Mouse (Mus musculus): Measurements from ENCODE around the gene Akap12. TPM values are rescaled to one million over a fixed set of nuclear protein-coding genes. Genes with fewer than 3 reads are reported as not detected.

The Akap12 gene
- polyA plus RNA-seq, 1 experiment from 2014 or later: 4.9 TPM

DNA sequence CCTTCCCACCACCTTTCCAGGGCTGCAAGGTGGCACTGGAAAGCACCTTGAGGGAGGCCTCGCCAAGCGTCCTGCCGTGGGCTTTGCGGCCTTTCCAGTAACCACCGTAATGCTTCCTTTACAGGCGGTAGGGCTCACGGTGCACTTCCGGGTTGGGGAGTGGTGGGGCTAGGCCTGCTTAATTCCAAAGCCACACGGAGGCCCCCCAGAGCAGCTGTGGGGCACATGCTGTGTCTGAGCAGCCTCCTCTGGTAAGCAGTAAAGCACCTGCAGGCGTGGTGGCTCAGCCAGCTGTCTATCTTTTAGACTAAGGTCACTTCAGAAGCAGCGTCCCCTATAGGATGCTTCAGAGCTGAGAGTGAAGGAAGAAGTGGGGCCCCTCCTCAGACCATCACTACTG lies 103.9 kb downstream of the Akap12 start:
- Histone ChIP-seq H3K4me1 (ENCODE audit: control insufficient read depth, low read depth, low read length) (no peaks in the 10 kb centered on the region), H3K36me3 (ENCODE audit: control insufficient read depth, insufficient read depth) (no peaks in the 10 kb centered on the region), H3K4me3 (ENCODE audit: low read depth, low read length) (no peak overlapping the region), H3K9me3 (replicated peaks; ENCODE audit: control insufficient read depth, low read length) (no peaks in the 10 kb centered on the region), H3K9ac (ENCODE audit: low read depth, low read length) (no peak overlapping the region), H3K27me3 (ENCODE audit: control insufficient read depth, insufficient read depth, low read depth, low read length) (no peaks in the 10 kb centered on the region), H3K4me2 (ENCODE audit: low read depth, low read length) (no peak overlapping the region), H3K27ac (ENCODE audit: low read length) (no peak overlapping the region)
- no peak for ATAC-seq (ENCODE audit: low read depth)
- 74% methylated on average over 11 of the region's 11 CpGs for WGBS (ENCODE audit: insufficient replicate concordance)

DNA sequence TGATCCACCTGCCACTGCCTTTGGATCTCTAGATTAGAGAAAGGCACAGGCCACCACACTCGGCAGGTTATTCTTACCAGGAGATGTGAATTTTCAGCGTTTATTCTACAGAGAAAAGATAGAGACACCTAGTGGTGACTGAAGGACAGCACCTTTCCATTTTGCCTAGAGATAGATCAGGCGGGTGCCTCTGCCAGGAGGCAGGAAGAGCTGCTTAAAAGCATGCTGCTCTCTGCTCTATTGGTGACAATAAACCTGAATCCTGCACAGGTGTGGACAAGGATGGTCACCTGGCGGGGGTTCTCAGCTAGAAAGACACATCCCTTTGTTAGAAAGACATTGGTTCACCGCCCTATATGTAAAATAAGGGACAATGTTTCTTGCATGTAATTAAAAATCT lies 105.8 kb downstream of the Akap12 start:
- Histone ChIP-seq H3K27me3 (ENCODE audit: control insufficient read depth, insufficient read depth, low read depth, low read length) (no peaks in the 10 kb centered on the region), H3K27ac (ENCODE audit: low read length) (no peak overlapping the region), H3K9me3 (replicated peaks; ENCODE audit: control insufficient read depth, low read length) (no peaks in the 10 kb centered on the region), H3K9ac (ENCODE audit: low read depth, low read length) (no peak overlapping the region), H3K4me2 (ENCODE audit: low read depth, low read length) (no peak overlapping the region), H3K4me1 (ENCODE audit: control insufficient read depth, low read depth, low read length) (no peaks in the 10 kb centered on the region), H3K4me3 (ENCODE audit: low read depth, low read length) (no peak overlapping the region), H3K36me3 (ENCODE audit: control insufficient read depth, insufficient read depth) (no peaks in the 10 kb centered on the region)
- 39% methylated on average over 5 of the region's 5 CpGs for WGBS (ENCODE audit: insufficient replicate concordance)
- ATAC-seq (ENCODE audit: low read depth): no peak

DNA sequence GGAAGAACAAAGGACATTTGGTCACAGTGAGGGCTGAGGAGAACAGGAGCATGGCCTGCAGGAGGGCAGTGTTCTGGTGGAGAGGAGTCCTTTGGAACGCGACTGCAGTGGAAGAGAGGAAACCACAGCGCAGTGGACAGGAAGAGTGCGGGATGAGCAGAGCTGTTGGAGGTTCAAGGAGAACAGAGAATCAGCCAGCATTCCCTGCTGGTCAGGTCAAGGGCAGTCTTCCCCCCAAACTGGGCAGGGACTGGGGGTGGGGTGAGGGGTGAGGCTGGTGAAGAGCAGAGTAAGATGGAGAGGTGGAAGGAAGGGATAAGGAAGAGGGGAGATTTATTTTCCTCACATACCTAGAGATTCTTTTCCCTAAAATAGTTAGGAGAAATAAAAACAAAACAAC lies 107.4 kb downstream of the Akap12 start:
- H3K4me1 ChIP-seq (ENCODE audit: control insufficient read depth, low read depth, low read length): no peaks in the 10 kb centered on the region
- H3K4me3 ChIP-seq (ENCODE audit: low read depth, low read length): no peak overlapping the region
- H3K4me2 ChIP-seq (ENCODE audit: low read depth, low read length): no peak overlapping the region
- H3K27me3 ChIP-seq (ENCODE audit: control insufficient read depth, insufficient read depth, low read depth, low read length): no peaks in the 10 kb centered on the region
- H3K9me3 ChIP-seq (replicated peaks; ENCODE audit: control insufficient read depth, low read length): no peaks in the 10 kb centered on the region
- no peak for ATAC-seq (ENCODE audit: low read depth)
- H3K9ac ChIP-seq (ENCODE audit: low read depth, low read length): no peak overlapping the region
- no peak overlapping the region for H3K27ac ChIP-seq (ENCODE audit: low read length)
- WGBS (ENCODE audit: insufficient replicate concordance): 62% methylated on average over 4 of the region's 4 CpGs
- H3K36me3 ChIP-seq (ENCODE audit: control insufficient read depth, insufficient read depth): no peaks in the 10 kb centered on the region

DNA sequence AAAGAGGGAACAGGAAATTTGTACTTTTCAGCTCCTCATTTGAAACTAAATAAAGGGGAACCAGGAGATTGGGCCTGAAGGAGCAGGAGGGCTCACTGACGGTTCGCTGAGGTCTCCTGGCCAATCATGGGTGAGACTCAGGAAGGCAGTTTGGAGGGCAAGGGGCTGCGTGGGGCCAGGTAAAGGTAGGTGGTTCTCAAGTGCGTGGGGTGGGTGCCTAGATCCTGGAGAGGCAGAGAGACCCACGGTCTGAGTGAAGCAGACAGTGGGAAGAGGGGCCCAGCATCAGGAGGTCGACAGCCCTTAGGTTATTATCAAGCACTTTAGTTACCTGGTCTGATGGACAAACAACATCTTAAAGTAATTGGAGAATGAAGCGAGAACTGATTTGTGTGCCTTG lies 108.1 kb downstream of the Akap12 start:
- Histone ChIP-seq H3K27me3 (ENCODE audit: control insufficient read depth, insufficient read depth, low read depth, low read length) (no peaks in the 10 kb centered on the region), H3K4me1 (ENCODE audit: control insufficient read depth, low read depth, low read length) (no peaks in the 10 kb centered on the region), H3K9ac (ENCODE audit: low read depth, low read length) (no peak overlapping the region), H3K27ac (ENCODE audit: low read length) (no peak overlapping the region), H3K9me3 (replicated peaks; ENCODE audit: control insufficient read depth, low read length) (no peaks in the 10 kb centered on the region), H3K36me3 (ENCODE audit: control insufficient read depth, insufficient read depth) (no peaks in the 10 kb centered on the region), H3K4me3 (ENCODE audit: low read depth, low read length) (no peak overlapping the region), H3K4me2 (ENCODE audit: low read depth, low read length) (no peak overlapping the region)
- WGBS (ENCODE audit: insufficient replicate concordance): 67% methylated on average over 7 of the region's 7 CpGs
- ATAC-seq (ENCODE audit: low read depth): no peak

DNA sequence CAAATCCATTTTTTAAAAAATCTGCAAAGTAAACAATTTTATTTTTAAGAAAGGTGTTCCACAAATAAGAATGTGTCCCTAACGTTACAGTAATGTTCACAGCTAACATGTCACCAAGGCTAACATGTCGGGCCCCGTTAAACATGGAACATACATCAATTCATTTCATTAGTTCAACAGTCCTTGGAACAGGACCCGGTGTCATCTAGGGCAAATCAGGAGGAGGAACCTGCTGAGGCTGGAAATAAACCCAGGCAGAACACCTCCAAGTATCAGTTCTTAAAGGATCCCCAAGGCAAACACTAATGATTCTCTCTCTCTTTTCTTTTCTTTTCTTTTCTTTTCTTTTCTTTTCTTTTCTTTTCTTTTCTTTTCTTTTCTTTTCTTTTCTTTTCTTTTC lies 108.6 kb downstream of the Akap12 start:
- Histone ChIP-seq H3K27me3 (ENCODE audit: control insufficient read depth, insufficient read depth, low read depth, low read length) (no peaks in the 10 kb centered on the region), H3K4me1 (ENCODE audit: control insufficient read depth, low read depth, low read length) (no peaks in the 10 kb centered on the region), H3K9me3 (replicated peaks; ENCODE audit: control insufficient read depth, low read length) (no peaks in the 10 kb centered on the region), H3K4me3 (ENCODE audit: low read depth, low read length) (no peak overlapping the region), H3K9ac (ENCODE audit: low read depth, low read length) (no peak overlapping the region), H3K27ac (ENCODE audit: low read length) (no peak overlapping the region), H3K36me3 (ENCODE audit: control insufficient read depth, insufficient read depth) (no peaks in the 10 kb centered on the region), H3K4me2 (ENCODE audit: low read depth, low read length) (no peak overlapping the region)
- WGBS (ENCODE audit: insufficient replicate concordance): 75% methylated on average over 4 of the region's 4 CpGs
- ATAC-seq (ENCODE audit: low read depth): no peak

DNA sequence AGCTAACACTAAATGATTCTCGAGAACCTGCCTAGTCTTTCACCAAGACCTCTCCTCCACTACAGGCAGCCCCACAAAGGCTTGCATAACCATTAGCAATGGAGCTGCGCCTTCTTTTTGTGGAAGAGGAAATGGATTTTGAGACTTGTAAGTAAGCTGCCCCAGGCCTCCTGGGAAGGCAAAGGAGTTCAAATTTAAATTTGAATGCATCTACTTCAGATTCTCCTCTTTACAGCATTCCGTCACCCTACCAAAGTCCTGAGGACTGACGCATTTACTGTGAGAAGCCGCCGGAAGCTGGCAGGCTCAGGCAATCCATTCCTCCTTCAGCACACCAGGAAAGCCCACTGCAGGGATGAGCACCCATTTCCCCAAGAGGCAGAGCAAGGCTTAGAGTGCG lies 109.1 kb downstream of the Akap12 start:
- H3K4me2 ChIP-seq (ENCODE audit: low read depth, low read length): no peak overlapping the region
- ATAC-seq (ENCODE audit: low read depth): no peak
- no peaks in the 10 kb centered on the region for H3K27me3 ChIP-seq (ENCODE audit: control insufficient read depth, insufficient read depth, low read depth, low read length)
- no peaks in the 10 kb centered on the region for H3K4me1 ChIP-seq (ENCODE audit: control insufficient read depth, low read depth, low read length)
- no peaks in the 10 kb centered on the region for H3K9me3 ChIP-seq (replicated peaks; ENCODE audit: control insufficient read depth, low read length)
- WGBS (ENCODE audit: insufficient replicate concordance): 58% methylated on average over 7 of the region's 7 CpGs
- H3K9ac ChIP-seq (ENCODE audit: low read depth, low read length): no peak overlapping the region
- no peak overlapping the region for H3K27ac ChIP-seq (ENCODE audit: low read length)
- H3K36me3 ChIP-seq (ENCODE audit: control insufficient read depth, insufficient read depth): no peaks in the 10 kb centered on the region
- no peak overlapping the region for H3K4me3 ChIP-seq (ENCODE audit: low read depth, low read length)

DNA sequence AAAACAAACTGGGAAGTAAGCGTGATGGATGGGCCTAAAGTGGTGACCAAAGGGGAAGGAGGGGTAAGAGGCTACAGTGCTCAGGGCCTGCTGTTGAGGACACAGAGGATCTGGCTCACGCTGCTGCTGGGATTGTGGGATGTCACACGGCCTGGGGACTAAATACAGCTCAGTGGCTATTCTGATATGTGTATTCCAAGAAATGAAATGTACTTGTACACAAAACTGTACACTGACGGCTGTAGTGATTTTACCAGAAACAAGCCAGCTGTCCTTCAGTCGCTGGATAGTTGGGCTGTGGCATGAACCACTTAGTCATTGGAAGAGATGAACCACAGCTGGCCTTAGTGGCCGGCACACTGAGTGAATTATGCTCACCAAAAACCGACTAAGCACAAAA lies 110.3 kb downstream of the Akap12 start:
- Histone ChIP-seq H3K4me3 (ENCODE audit: low read depth, low read length) (no peak overlapping the region), H3K27ac (ENCODE audit: low read length) (no peak overlapping the region), H3K4me1 (ENCODE audit: control insufficient read depth, low read depth, low read length) (no peaks in the 10 kb centered on the region), H3K36me3 (ENCODE audit: control insufficient read depth, insufficient read depth) (no peaks in the 10 kb centered on the region), H3K27me3 (ENCODE audit: control insufficient read depth, insufficient read depth, low read depth, low read length) (no peaks in the 10 kb centered on the region), H3K9ac (ENCODE audit: low read depth, low read length) (no peak overlapping the region), H3K9me3 (replicated peaks; ENCODE audit: control insufficient read depth, low read length) (no peaks in the 10 kb centered on the region), H3K4me2 (ENCODE audit: low read depth, low read length) (no peak overlapping the region)
- 56% methylated on average over 7 of the region's 7 CpGs for WGBS (ENCODE audit: insufficient replicate concordance)
- ATAC-seq (ENCODE audit: low read depth): no peak

DNA sequence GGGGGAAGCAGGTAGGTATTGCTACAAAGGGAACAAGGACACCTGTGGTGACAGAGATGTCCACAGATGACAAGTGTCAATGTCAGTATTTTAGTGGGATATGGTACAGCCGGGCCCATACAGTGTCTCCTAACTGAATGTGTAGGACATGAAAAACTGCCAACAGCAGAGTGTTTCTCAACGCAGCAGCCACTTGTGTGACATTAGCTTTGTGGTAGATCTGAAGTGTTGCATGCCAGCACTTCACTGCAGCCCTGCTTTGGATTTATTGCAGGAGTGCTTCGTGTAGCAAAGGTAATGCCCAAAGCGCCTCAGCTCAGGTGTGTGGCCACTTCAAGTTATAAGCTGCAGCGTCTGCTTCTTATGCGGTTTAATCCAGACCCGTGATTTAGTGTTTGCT lies 110.8 kb downstream of the Akap12 start:
- 81% methylated on average over 7 of the region's 7 CpGs for WGBS (ENCODE audit: insufficient replicate concordance)
- H3K9ac ChIP-seq (ENCODE audit: low read depth, low read length): no peak overlapping the region
- no peak overlapping the region for H3K4me3 ChIP-seq (ENCODE audit: low read depth, low read length)
- no peak overlapping the region for H3K27ac ChIP-seq (ENCODE audit: low read length)
- no peaks in the 10 kb centered on the region for H3K27me3 ChIP-seq (ENCODE audit: control insufficient read depth, insufficient read depth, low read depth, low read length)
- H3K4me2 ChIP-seq (ENCODE audit: low read depth, low read length): no peak overlapping the region
- H3K9me3 ChIP-seq (replicated peaks; ENCODE audit: control insufficient read depth, low read length): no peaks in the 10 kb centered on the region
- no peaks in the 10 kb centered on the region for H3K36me3 ChIP-seq (ENCODE audit: control insufficient read depth, insufficient read depth)
- no peak for ATAC-seq (ENCODE audit: low read depth)
- no peaks in the 10 kb centered on the region for H3K4me1 ChIP-seq (ENCODE audit: control insufficient read depth, low read depth, low read length)

DNA sequence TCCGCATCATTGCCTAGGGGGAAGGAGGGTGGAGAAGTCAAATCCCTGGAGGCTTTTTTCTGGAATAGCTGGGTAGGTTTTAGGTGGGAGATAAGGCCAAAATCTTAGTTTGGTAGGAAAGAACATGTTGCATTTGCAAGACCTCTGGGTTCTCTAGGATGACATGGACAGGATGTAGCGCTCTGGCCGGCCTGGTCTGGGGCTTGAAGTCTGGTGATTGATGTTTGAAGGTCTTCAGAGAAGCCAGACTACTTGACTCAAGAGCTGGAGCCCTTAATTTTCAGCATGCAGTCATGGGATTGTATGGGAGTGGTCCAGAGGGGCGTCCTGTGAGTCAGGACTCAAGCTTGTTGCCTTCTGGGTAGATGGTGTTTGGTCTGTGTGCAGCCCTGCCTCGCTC lies 114.6 kb downstream of the Akap12 start:
- H3K4me3 ChIP-seq (ENCODE audit: low read depth, low read length): no peak overlapping the region
- no peaks in the 10 kb centered on the region for H3K36me3 ChIP-seq (ENCODE audit: control insufficient read depth, insufficient read depth)
- H3K27me3 ChIP-seq (ENCODE audit: control insufficient read depth, insufficient read depth, low read depth, low read length): no peaks in the 10 kb centered on the region
- no peak overlapping the region for H3K4me2 ChIP-seq (ENCODE audit: low read depth, low read length)
- no peak overlapping the region for H3K9ac ChIP-seq (ENCODE audit: low read depth, low read length)
- peaks cover 12% of the 10 kb centered on the region for H3K4me1 ChIP-seq (ENCODE audit: control insufficient read depth, low read depth, low read length)
- H3K9me3 ChIP-seq (replicated peaks; ENCODE audit: control insufficient read depth, low read length): no peaks in the 10 kb centered on the region
- no peak for ATAC-seq (ENCODE audit: low read depth)
- H3K27ac ChIP-seq (ENCODE audit: low read length): no peak overlapping the region
- 70% methylated on average over 5 of the region's 5 CpGs for WGBS (ENCODE audit: insufficient replicate concordance)

DNA sequence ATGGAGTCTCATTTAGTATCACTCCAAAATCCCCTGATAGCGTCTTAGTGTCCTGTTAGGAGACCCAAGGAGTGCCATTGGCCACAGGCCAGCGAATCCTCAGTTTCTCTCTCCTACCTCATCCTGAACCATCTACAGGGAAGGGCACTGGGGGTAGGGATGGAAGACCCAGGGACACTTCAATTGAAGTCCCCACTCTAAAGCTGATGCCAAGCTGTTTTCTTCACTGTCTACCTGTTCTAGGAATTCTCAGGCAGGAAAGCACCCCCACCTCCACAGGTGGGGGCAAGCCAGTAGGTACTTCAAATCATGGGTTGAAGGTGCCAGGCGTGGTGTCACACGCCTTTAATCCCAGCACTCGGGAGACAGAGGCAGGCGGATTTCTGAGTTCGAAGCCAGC lies 118.1 kb downstream of the Akap12 start:
- no peak overlapping the region for H3K4me2 ChIP-seq (ENCODE audit: low read depth, low read length)
- WGBS (ENCODE audit: insufficient replicate concordance): 73% methylated on average over 7 of the region's 7 CpGs
- no peak overlapping the region for H3K4me3 ChIP-seq (ENCODE audit: low read depth, low read length)
- H3K27me3 ChIP-seq (ENCODE audit: control insufficient read depth, insufficient read depth, low read depth, low read length): no peaks in the 10 kb centered on the region
- no peaks in the 10 kb centered on the region for H3K36me3 ChIP-seq (ENCODE audit: control insufficient read depth, insufficient read depth)
- H3K4me1 ChIP-seq (ENCODE audit: control insufficient read depth, low read depth, low read length): peaks cover 29% of the 10 kb centered on the region
- no peak for ATAC-seq (ENCODE audit: low read depth)
- no peaks in the 10 kb centered on the region for H3K9me3 ChIP-seq (replicated peaks; ENCODE audit: control insufficient read depth, low read length)
- no peak overlapping the region for H3K9ac ChIP-seq (ENCODE audit: low read depth, low read length)
- H3K27ac ChIP-seq (ENCODE audit: low read length): no peak overlapping the region

All from liver, embryonic 16.5 days (tissue).